Mouse (Mus musculus): ENCODE data around the gene G3bp2. TPM values are rescaled to one million over a fixed set of nuclear protein-coding genes. Genes with fewer than 3 reads are reported as not detected.

G3bp2 gene
- polyA plus RNA-seq, 1 experiment from 2014 or later: 407 TPM

- ATAC-seq (ENCODE audit: low FRiP score, low TSS enrichment): no peak
- H3K9ac ChIP-seq (replicated peaks; ENCODE audit: low read length): no peak overlapping the region
- H3K4me2 ChIP-seq (ENCODE audit: low read length): no peak overlapping the region
- no peaks in the 10 kb centered on the region for H3K9me3 ChIP-seq (ENCODE audit: control insufficient read depth, low read length)
- H3K4me1 ChIP-seq (ENCODE audit: control insufficient read depth, insufficient read depth, low read length): peaks cover 23% of the 10 kb centered on the region
- H3K27me3 ChIP-seq (ENCODE audit: control insufficient read depth, insufficient read depth, low read length): no peaks in the 10 kb centered on the region
- H3K36me3 ChIP-seq (ENCODE audit: control insufficient read depth, insufficient read depth, low read length): no peaks in the 10 kb centered on the region
- WGBS: 77% methylated on average over 1 of the region's 1 CpGs
- H3K27ac ChIP-seq (replicated peaks; ENCODE audit: low read depth, low read length): no peak overlapping the region
- H3K4me3 ChIP-seq (replicated peaks; ENCODE audit: low read depth, low read length): no peak overlapping the region
- DNase-seq: no peak
Measured at GRCm38 (mm10) chr5:92079304-92079703, 4.2 kb downstream of the G3bp2 start.

GRCm38 (mm10) chr5:92078751-92079150 lies 4.8 kb downstream of the G3bp2 start:
- no peaks in the 10 kb centered on the region for H3K27me3 ChIP-seq (ENCODE audit: control insufficient read depth, insufficient read depth, low read length)
- no peak for DNase-seq
- H3K9ac ChIP-seq (replicated peaks; ENCODE audit: low read length): no peak overlapping the region
- H3K9me3 ChIP-seq (ENCODE audit: control insufficient read depth, low read length): no peaks in the 10 kb centered on the region
- H3K27ac ChIP-seq (replicated peaks; ENCODE audit: low read depth, low read length): no peak overlapping the region
- H3K4me2 ChIP-seq (ENCODE audit: low read length): no peak overlapping the region
- ATAC-seq (ENCODE audit: low FRiP score, low TSS enrichment): no peak
- peaks cover 23% of the 10 kb centered on the region for H3K4me1 ChIP-seq (ENCODE audit: control insufficient read depth, insufficient read depth, low read length)
- H3K4me3 ChIP-seq (replicated peaks; ENCODE audit: low read depth, low read length): no peak overlapping the region
- no peaks in the 10 kb centered on the region for H3K36me3 ChIP-seq (ENCODE audit: control insufficient read depth, insufficient read depth, low read length)

DNA sequence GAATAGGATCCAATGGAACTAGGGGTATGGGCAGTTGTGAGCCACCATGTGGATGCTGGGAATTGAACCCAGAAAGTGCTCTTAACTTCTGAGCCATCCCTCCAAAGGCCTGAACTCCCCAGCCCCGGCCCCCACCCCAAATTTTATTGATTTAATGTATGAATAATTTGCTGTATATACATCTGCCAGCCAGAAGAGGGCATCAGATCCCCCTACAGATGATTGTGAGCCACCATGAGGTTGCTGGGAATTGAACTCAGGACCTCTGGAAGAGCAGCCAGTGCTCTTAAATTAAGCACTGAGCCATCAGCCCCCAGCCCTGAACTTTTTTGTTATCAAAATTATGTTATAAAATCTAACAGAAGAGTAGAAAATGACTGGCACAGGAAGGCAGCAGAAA lies 7.2 kb downstream of the G3bp2 start:
- DNase-seq: no peak
- Histone ChIP-seq H3K27me3 (ENCODE audit: control insufficient read depth, insufficient read depth, low read length) (no peaks in the 10 kb centered on the region), H3K4me3 (replicated peaks; ENCODE audit: low read depth, low read length) (no peak overlapping the region), H3K9me3 (ENCODE audit: control insufficient read depth, low read length) (no peaks in the 10 kb centered on the region), H3K9ac (replicated peaks; ENCODE audit: low read length) (no peak overlapping the region), H3K4me2 (ENCODE audit: low read length) (no peak overlapping the region), H3K36me3 (ENCODE audit: control insufficient read depth, insufficient read depth, low read length) (peaks cover 9% of the 10 kb centered on the region), H3K4me1 (ENCODE audit: control insufficient read depth, insufficient read depth, low read length) (peaks cover 12% of the 10 kb centered on the region), H3K27ac (replicated peaks; ENCODE audit: low read depth, low read length) (no peak overlapping the region)
- WGBS: 92% methylated on average over 1 of the region's 1 CpGs
- no peak for ATAC-seq (ENCODE audit: low FRiP score, low TSS enrichment)

- DNase-seq (no peak), ATAC-seq (ENCODE audit: low FRiP score, low TSS enrichment) (no peak)
- Histone ChIP-seq H3K4me2 (ENCODE audit: low read length) (no peak overlapping the region), H3K27ac (replicated peaks; ENCODE audit: low read depth, low read length) (no peak overlapping the region), H3K4me3 (replicated peaks; ENCODE audit: low read depth, low read length) (no peak overlapping the region), H3K4me1 (ENCODE audit: control insufficient read depth, insufficient read depth, low read length) (0 out of 2 replicates have a peak, but pooled peaks cover 1% of the 10 kb centered on the region), H3K36me3 (ENCODE audit: control insufficient read depth, insufficient read depth, low read length) (peaks cover 17% of the 10 kb centered on the region), H3K27me3 (ENCODE audit: control insufficient read depth, insufficient read depth, low read length) (no peaks in the 10 kb centered on the region), H3K9me3 (ENCODE audit: control insufficient read depth, low read length) (no peaks in the 10 kb centered on the region), H3K9ac (replicated peaks; ENCODE audit: low read length) (no peak overlapping the region)
- 88% methylated on average over 14 of the region's 14 CpGs for WGBS
Measured at GRCm38 (mm10) chr5:92074061-92074460, 9.5 kb downstream of the G3bp2 start.

DNA sequence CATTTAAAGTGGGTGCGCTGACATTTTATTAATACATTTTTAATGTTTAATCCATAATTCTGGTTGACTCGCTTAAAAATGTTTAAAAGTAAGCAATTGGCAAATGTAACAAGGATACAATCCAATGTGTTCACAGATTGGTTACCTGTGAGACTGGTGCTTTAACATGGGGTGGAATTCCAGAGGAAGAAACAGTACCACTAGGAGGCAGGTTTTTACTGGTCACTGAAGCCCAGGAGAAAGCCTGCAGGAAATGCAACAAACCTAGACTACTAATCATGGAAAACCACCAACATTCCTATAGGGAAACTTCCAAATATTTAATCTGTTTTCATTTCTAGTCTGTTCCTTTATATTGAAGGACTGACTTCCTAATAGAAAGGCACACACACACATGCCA lies 20.3 kb downstream of the G3bp2 start:
- DNase-seq (no peak), ATAC-seq (ENCODE audit: low FRiP score, low TSS enrichment) (no peak)
- Histone ChIP-seq H3K4me3 (replicated peaks; ENCODE audit: low read depth, low read length) (no peak overlapping the region), H3K36me3 (ENCODE audit: control insufficient read depth, insufficient read depth, low read length) (peaks cover 80% of the 10 kb centered on the region), H3K9ac (replicated peaks; ENCODE audit: low read length) (no peak overlapping the region), H3K27ac (replicated peaks; ENCODE audit: low read depth, low read length) (no peak overlapping the region), H3K9me3 (ENCODE audit: control insufficient read depth, low read length) (no peaks in the 10 kb centered on the region), H3K4me1 (ENCODE audit: control insufficient read depth, insufficient read depth, low read length) (no peaks in the 10 kb centered on the region), H3K4me2 (ENCODE audit: low read length) (no peak overlapping the region), H3K27me3 (ENCODE audit: control insufficient read depth, insufficient read depth, low read length) (no peaks in the 10 kb centered on the region)
- 95% methylated on average over 2 of the region's 2 CpGs for WGBS

GRCm38 (mm10) chr5:92052866-92053265 lies 30.7 kb downstream of the G3bp2 start:
- Histone ChIP-seq H3K36me3 (ENCODE audit: control insufficient read depth, insufficient read depth, low read length) (peaks cover 57% of the 10 kb centered on the region), H3K27me3 (ENCODE audit: control insufficient read depth, insufficient read depth, low read length) (no peaks in the 10 kb centered on the region), H3K9ac (replicated peaks; ENCODE audit: low read length) (no peak overlapping the region), H3K4me1 (ENCODE audit: control insufficient read depth, insufficient read depth, low read length) (no peaks in the 10 kb centered on the region), H3K9me3 (ENCODE audit: control insufficient read depth, low read length) (no peaks in the 10 kb centered on the region), H3K4me3 (replicated peaks; ENCODE audit: low read depth, low read length) (no peak overlapping the region), H3K27ac (replicated peaks; ENCODE audit: low read depth, low read length) (no peak overlapping the region), H3K4me2 (ENCODE audit: low read length) (no peak overlapping the region)
- WGBS: 95% methylated on average over 6 of the region's 6 CpGs
- DNase-seq: no peak
- no peak for ATAC-seq (ENCODE audit: low FRiP score, low TSS enrichment)

GRCm38 (mm10) chr5:92050419-92050818 lies 33.1 kb downstream of the G3bp2 start:
- Histone ChIP-seq H3K9me3 (ENCODE audit: control insufficient read depth, low read length) (no peaks in the 10 kb centered on the region), H3K4me1 (ENCODE audit: control insufficient read depth, insufficient read depth, low read length) (no peaks in the 10 kb centered on the region), H3K27me3 (ENCODE audit: control insufficient read depth, insufficient read depth, low read length) (no peaks in the 10 kb centered on the region), H3K9ac (replicated peaks; ENCODE audit: low read length) (no peak overlapping the region), H3K4me2 (ENCODE audit: low read length) (no peak overlapping the region), H3K36me3 (ENCODE audit: control insufficient read depth, insufficient read depth, low read length) (peaks cover 33% of the 10 kb centered on the region), H3K27ac (replicated peaks; ENCODE audit: low read depth, low read length) (no peak overlapping the region), H3K4me3 (replicated peaks; ENCODE audit: low read depth, low read length) (no peak overlapping the region)
- ATAC-seq (ENCODE audit: low FRiP score, low TSS enrichment) (no peak), DNase-seq (no peak)
- 90% methylated on average over 3 of the region's 3 CpGs for WGBS

GRCm38 (mm10) chr5:92043783-92044182 lies 39.7 kb downstream of the G3bp2 start, which contains the start of gene Cdkl2:
Gene Cdkl2, minus strand, starts transcription at chr5:92043883.
- DNase-seq (no peak), ATAC-seq (ENCODE audit: low FRiP score, low TSS enrichment) (no peak)
- Histone ChIP-seq H3K4me1 (ENCODE audit: control insufficient read depth, insufficient read depth, low read length) (no peaks in the 10 kb centered on the region), H3K9me3 (ENCODE audit: control insufficient read depth, low read length) (no peaks in the 10 kb centered on the region), H3K4me2 (ENCODE audit: low read length) (peak within 1 kb of the TSS; percentile 98), H3K36me3 (ENCODE audit: control insufficient read depth, insufficient read depth, low read length) (no peaks in the 10 kb centered on the region), H3K9ac (replicated peaks; ENCODE audit: low read length) (peak within 1 kb of the TSS; percentile 57), H3K4me3 (replicated peaks; ENCODE audit: low read depth, low read length) (peak within 1 kb of the TSS; percentile 76), H3K27ac (replicated peaks; ENCODE audit: low read depth, low read length) (peak within 1 kb of the TSS; percentile 41; the same call in 1 of the 2 replicates), H3K27me3 (ENCODE audit: control insufficient read depth, insufficient read depth, low read length) (peaks cover 6% of the 10 kb centered on the region; the same call in 1 of the 2 replicates)
- 72% methylated on average over 4 of the region's 4 CpGs for WGBS

DNA sequence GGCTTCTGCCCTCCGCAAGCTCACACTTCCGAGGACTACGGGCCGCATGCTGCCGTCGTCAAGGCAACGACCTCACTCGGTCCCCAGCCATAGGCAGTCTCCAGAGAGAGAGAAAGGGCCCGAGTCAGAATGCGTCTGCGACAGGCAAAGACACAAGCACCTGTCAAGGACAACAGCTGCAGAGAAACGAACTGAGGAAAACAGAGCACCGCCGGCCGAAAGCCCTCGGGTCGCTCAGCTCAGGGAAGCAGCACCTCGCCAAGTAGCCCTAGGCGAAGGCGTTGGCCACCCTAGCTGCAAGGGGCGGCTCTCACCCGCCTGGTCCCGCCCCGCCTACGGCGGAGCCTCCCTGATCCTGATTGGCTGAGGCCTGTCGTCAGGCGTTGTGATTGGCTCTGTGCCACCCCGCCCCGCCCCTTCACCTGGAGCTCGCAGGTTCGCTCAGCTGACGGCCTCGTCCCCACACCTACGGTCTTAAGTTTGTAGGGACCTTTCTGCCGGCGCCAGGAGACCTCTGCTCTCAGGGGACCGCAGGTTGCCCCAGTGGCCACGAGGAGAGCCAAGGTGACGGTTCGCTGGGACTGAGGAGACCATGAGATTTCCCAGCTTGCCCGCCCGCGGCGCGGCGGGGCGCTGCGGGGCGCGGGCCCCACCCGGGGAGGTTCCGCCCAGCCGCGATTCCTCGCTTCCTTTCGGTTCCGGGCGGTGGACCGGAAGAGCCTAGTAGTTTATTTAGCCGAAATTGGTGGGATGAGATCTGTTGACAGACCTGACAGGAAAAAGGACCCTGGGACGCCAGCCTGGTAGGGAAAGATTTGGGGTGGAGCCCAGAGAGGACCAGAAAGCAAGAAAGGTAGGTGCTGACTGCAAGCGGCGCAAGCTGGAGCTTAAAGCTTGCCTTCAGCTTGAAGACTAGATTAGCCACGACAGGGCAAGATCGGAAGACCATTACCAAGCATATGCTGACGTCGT lies 40.9 kb downstream of the G3bp2 start:
- H3K4me2 ChIP-seq (ENCODE audit: low read length): peak overlapping the region; percentile 98
- WGBS: under 1% methylated on average over 68 of the region's 68 CpGs
- peak overlapping the region; percentile 76 for H3K4me3 ChIP-seq (replicated peaks; ENCODE audit: low read depth, low read length)
- peaks cover 6% of the 10 kb centered on the region; the same call in 1 of the 2 replicates for H3K27me3 ChIP-seq (ENCODE audit: control insufficient read depth, insufficient read depth, low read length)
- peak overlapping the region; percentile 41; the same call in 1 of the 2 replicates for H3K27ac ChIP-seq (replicated peaks; ENCODE audit: low read depth, low read length)
- DNase-seq (peak; percentile 93), ATAC-seq (ENCODE audit: low FRiP score, low TSS enrichment) (peak; percentile 99)
- peak overlapping the region; percentile 57 for H3K9ac ChIP-seq (replicated peaks; ENCODE audit: low read length)
- H3K36me3 ChIP-seq (ENCODE audit: control insufficient read depth, insufficient read depth, low read length): no peaks in the 10 kb centered on the region
- H3K4me1 ChIP-seq (ENCODE audit: control insufficient read depth, insufficient read depth, low read length): no peaks in the 10 kb centered on the region
- no peaks in the 10 kb centered on the region for H3K9me3 ChIP-seq (ENCODE audit: control insufficient read depth, low read length)
